Mouse (Mus musculus) heart, adult 11 months (tissue): ENCODE results near the gene Stil.

Source experiments
- DNase-seq: peaks from one replicate; pipeline ENCODE4 v3.0.0; 2022

Gene Stil

GRCm38 (mm10) chr4:114999773-115000428 lies at the start of gene Stil:
Stil (plus strand) TSS chr4:115000159.
- DNase-seq = peak; percentile 100

DNA sequence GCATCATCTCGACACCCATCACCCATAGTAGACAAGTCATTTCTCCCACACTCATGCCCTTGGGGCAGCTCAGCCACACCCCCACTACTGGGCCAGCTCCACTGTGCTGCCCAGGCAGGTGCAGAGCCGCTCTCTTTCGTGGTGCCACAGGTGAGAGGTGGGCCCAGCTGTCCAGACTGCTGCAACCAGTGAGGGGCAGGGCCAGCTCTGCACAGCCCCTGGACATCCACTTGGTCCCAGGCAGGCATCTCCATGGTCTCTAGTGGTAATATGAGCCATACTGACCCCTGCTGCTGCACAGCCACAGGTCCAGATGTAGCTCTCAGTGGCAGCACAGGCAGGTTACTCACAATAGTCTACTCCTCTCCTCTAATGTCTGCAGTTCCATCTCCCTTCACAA lies 46.8 kb upstream of the Stil start:
- DNase-seq = peak; percentile 71

GRCm38 (mm10) chr4:114957403-114957802 lies 42.6 kb upstream of the Stil start:
- DNase-seq = peak; percentile 69

- DNase-seq = peak; percentile 71
Observed at GRCm38 (mm10) chr4:114958231-114958630, 41.7 kb upstream of the Stil start.

DNA sequence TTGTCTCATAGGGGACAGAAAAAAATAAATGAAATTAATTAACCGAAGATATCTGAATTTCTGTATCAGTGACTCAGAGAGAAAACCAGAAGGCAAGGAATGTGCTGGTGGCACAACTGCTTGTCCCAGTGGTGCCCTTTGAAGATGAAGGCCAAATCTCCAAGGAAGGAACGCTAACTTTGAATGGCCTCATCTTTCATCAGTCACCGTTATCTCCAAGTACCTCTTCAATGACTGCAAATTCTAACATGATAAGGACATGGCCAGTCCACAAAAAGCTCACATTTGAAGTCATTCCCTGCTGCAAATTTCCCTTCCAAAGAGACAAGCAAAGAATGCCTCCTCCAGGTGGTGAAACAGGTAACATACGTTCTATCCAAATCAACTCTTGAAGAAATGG lies 41.2 kb upstream of the Stil start:
- DNase-seq = peak; percentile 58

DNA sequence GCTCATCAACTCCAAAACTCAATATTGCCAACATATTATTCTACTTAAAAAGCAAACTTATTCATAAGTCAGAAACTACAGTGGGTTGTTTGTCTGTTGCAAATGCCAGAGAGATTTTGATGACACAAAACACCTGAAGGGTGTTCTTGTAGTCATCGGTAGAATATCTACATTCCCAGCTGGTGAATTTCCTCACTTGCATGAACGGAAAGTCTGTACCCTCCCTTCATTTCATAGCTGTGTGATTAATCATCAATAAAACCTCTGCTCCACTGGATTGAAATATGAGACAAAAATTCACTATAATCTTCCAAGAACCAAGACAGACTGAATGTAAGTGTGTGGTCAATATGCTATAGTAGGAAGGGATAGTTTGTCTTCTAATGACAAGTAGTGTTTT lies 40.4 kb upstream of the Stil start:
- no peak for DNase-seq

DNA sequence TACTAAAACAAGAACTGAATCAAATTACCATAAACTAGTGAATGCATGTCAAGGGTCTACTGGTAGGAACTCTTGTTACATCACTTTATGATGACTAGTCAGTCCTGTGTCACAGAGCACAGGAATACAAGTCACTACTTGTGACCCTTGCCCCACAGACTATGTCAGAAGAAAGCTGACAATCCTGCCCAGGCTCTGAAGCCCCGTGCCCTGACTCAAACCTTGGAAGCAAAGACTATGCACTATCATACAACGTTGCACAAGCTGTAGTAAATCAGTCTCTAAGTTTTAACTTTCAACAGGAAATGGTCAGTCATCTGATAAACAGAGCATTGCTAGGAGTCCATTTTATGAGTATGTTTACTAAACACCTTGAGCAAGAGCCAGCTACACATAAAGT lies 39.1 kb upstream of the Stil start:
- peak; percentile 22 for DNase-seq

DNA sequence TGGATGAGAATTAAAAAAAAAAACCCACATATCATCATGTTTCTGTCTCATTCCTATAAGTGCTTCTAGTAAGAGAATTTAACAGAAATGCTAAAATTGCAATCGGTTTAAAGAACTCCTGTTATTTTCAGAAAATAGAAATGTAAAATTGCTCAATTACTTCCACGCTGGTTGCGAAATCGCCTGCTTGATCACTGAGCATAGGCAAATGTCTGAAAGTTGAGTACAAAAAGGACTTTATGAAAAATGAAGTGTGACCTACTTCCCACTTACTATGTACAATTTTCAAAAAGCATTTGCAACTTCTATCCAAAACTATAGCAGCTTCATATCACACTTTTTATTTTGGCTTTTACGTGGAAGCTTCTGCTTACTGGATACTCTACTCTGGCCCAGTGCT lies 29.2 kb upstream of the Stil start:
- no peak for DNase-seq

DNA sequence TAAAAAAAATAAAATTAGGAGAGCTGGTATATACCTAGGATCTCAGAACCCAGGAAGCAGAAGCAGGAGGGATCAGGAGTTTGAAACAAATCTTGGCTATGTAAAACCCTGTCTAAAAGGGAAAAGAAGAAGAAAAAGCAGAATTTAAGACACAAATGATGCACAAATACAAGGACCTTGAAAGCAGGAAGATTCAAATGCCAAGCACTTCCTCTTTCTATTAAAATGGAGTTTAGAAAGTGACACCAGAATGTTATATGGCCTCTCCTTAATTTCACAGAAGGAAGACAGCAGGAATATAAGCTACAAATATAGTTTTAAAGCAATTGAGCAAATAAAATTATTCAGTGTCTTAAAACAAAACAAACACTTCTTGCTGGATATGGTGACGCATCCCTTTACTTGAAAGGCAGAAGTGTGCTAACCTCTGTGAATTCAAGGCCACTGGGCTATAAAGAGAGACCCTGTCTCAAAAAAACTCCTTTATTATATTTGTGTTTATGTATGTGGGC lies 26.7 kb upstream of the Stil start:
- no peak for DNase-seq

DNA sequence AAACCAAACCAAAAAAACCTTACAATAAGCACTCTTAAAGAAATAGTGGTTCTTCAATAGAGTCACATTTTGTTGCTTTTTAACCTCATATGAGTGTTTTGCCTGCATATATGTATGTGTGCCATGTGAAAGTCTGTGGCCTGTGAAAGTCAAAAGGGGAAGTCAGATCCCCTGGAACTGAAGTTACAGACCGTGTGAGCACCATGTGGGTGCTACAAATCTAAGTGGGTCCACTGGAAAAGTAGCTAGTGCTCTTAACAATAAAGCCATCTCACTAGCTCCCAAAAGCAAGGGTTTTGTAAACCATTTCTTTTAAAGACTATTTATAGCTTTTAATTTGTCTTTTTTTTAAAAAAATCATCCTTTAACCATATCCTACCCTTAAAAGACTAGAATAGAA lies 17.3 kb upstream of the Stil start:
- no peak for DNase-seq

- DNase-seq = no peak
Observed at GRCm38 (mm10) chr4:114983020-114983419, 16.9 kb upstream of the Stil start.

DNA sequence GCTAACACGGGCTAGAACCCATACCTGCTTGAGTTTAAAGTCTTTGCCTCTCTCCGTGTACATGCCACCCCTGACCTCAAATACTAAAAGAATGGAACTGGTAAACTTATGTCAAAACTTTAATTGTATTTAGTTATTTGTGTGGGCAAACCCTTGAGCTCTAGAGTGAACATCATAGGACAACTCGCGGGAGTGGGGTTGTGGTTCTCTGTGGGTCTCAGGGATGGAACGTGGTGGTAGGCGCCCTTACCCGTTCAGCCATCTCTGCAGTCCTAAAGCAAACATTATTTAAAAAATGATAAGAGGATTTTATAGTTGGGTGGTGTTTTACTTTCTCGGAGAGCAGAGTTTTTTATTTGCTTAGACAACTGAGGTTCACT lies 13.8 kb upstream of the Stil start:
- no peak for DNase-seq

GRCm38 (mm10) chr4:114986591-114987432 lies 13.1 kb upstream of the Stil start, which contains the start of gene Cmpk1:
Cmpk1 (minus strand) TSS chr4:114987241.
- peak; percentile 99 for DNase-seq

DNA sequence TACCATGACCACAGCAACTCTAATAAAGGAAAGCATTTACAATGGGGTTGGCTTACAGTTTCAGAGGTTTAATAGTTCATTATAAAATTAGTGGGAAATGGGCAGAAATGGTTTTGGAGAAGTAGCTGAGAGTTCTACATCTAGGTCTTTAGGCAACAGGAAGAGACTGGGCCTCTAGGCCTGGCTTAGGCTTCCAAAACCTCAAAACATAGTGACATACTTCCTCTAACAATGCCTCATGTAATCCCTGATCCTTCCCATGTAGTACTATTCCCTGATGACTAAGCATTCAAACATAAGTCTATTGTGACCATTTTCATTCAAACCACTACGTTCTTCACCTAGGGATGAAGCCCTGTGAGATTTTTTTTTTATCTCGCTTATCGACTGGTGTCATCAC lies 5.7 kb upstream of the Stil start:
- no peak for DNase-seq

- DNase-seq = no peak
Observed at GRCm38 (mm10) chr4:114997051-114997450, 2.9 kb upstream of the Stil start.

- no peak for DNase-seq
Observed at GRCm38 (mm10) chr4:114999445-114999772, 550 bp upstream of the Stil start.

DNA sequence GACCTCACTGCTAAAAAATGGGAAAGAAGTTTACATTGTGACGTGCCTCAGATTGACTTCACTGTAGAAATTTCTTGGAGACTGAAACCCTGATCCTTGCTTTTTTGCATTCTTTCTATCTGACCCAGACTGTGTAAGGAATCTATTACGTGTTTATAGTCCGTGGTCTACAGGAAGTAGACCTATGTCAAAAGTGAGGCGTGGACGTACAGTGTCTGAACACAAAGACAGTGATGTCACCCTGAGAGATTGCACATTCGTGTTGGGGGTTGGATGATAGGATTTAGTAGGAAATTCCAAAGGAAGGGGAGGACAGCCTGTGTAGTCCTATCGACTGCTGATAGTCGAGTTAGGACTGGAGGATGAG lies 453 bp downstream of the Stil start:
- DNase-seq = no peak

DNA sequence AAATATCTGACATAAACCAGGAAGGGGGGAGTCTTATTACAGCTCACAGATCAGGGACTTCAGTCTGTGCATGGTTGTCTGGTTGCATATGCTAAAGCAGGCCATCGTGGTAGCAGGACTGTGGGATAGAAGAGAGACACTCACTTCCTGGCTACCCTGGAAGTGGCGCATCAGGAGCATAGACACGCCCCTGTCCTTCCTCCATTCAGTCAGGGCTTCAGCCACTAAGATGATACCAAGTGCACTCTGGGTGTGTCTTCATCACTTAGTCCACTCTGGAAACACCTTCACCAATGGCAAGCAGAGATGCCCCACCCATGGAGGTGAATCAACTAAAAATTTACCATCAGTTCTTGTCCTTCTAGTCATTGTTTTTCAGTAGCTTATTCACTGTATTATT lies 14.3 kb downstream of the Stil start:
- DNase-seq = no peak

DNA sequence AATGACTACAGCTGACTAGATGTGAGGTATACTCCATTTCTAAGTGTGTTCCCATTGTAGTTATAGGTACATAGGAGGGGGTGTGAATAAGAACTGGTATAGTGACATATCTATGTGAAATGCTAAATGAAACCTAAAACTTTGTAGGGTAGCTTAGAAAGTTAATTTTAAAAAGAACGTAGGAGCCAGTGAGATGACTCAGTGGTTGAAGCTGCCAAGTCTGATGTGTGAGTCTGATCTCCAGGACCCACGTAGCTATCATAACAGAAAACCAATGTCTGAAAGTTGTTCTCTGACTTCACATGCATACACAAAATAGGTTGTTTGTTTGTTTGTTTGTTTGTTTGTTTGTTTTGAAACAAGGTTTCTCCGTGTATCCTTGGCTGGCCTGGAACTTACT lies 20.0 kb downstream of the Stil start:
- DNase-seq = no peak

GRCm38 (mm10) chr4:115035043-115035442 lies 35.1 kb downstream of the Stil start:
- peak; percentile 25 for DNase-seq

DNA sequence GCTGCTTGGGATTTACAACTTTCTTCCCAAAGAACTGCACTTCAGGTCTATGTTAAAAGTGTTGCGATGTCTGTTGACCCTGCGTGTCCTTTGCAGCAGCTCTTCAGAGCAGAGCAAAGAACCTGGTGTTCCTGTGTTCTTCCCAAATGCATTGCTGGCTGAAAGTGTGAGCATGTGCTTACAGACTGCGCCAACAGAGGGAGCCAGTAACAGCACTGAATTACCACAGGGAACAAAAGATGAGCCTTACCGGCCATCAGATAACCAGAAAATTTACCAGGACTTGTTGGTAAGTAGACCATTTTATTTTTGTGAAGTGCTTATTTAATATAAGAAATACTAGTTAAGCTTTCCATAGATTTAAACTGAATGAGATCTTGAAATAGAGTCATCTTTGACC lies 38.3 kb downstream of the Stil start:
- DNase-seq = peak; percentile 87

GRCm38 (mm10) chr4:115045621-115046020 lies 45.7 kb downstream of the Stil start:
- DNase-seq = peak; percentile 54

- DNase-seq = peak; percentile 97
Observed at GRCm38 (mm10) chr4:115047750-115048149, 47.8 kb downstream of the Stil start.

DNA sequence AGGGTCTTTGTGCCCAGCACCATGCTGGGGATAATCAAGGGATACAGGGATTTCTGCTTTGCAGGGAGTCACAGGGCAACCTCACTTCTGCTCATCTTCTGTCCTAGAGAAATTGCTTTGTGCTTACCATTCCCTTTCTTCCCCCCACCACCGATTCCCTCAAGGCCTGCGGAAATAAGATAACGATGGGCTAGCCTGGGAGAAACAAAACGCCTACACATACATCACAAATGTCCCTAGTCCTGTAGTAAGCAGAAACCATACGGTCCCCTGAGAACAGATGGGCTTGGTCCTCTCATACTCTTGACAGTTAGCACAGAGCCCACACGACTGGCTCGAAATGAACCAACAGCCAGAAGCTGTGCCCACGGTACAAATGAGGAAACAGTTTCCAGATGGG lies 48.2 kb downstream of the Stil start:
- DNase-seq = peak; percentile 80

DNA sequence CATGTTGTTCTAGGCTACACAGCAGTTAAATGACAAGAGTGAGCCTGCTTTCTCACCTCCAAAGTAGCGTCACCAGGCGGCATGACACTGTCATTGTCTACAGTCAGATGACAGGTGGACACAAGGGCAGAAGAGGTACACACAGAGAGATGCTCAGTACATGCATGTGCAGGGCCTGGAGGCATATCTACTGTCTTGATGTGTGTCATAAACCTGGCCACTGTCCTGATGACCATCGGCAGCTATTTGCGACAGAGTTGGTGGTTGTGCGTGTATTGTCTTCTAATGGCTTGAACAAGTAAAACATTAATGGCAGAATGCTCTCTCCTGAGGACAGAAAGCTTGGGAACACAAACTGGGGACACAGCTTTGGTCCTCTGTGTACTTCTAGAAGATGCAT lies 51.3 kb downstream of the Stil start:
- peak; percentile 68 for DNase-seq
